Mouse (Mus musculus): ENCODE measurements around the gene a. TPM values are rescaled to one million over a fixed set of nuclear protein-coding genes. Genes with fewer than 3 reads are reported as not detected.

The a gene
- total and polyA plus RNA-seq, 3 experiments = 0.44 TPM; not detected in 2

GRCm38 (mm10) chr2:154933884-154934283 lies 142.7 kb downstream of the a start:
- ATAC-seq (ENCODE audit: extremely low read depth, insufficient number of reproducible peaks, low FRiP score, poor library complexity, severe bottlenecking) (no peak), DNase-seq (ENCODE audit: low spot score) (no peak)
- H3K27me3 ChIP-seq (ENCODE audit: insufficient read depth, low read length) = peaks cover 11% of the 10 kb centered on the region
- no peaks in the 10 kb centered on the region for H3K36me3 ChIP-seq (replicated peaks)
- H3K4me3 ChIP-seq (ENCODE audit: low read depth, low read length) = no peak overlapping the region
- no peak for TF ChIP-seq GATA1 (IDR thresholded peaks at IDR 0.05; ENCODE audit: borderline replicate concordance, low read length)
- no peaks in the 10 kb centered on the region for H3K9me3 ChIP-seq (replicated peaks)
- no peaks in the 10 kb centered on the region for H3K4me1 ChIP-seq (ENCODE audit: insufficient read depth, low read depth, low read length)

GRCm38 (mm10) chr2:154936106-154936505 lies 144.9 kb downstream of the a start:
- TF ChIP-seq GATA2 (IDR thresholded peaks at IDR 0.05; ENCODE audit: borderline replicate concordance, low read depth, low read length) (no peak), TAL1 (conservative IDR thresholded peaks at IDR 0.05; ENCODE audit: low read depth, low read length) (no peak), CTCF (IDR thresholded peaks at IDR 0.05; ENCODE audit: low read depth, low read length) (no peak), POLR2AphosphoS5 (IDR thresholded peaks at IDR 0.05; ENCODE audit: insufficient replicate concordance, low read depth, low read length) (no peak), GATA1 (IDR thresholded peaks at IDR 0.05; ENCODE audit: borderline replicate concordance, low read length) (no peak)
- ATAC-seq (ENCODE audit: extremely low read depth, insufficient number of reproducible peaks, low FRiP score, poor library complexity, severe bottlenecking) = no peak

GRCm38 (mm10) chr2:154936536-154937155 lies 145.4 kb downstream of the a start:
- DNase-seq (ENCODE audit: low spot score) (no peak), ATAC-seq (ENCODE audit: extremely low read depth, insufficient number of reproducible peaks, low FRiP score, poor library complexity, severe bottlenecking) (no peak)
- Histone ChIP-seq H3K9me3 (replicated peaks) (no peaks in the 10 kb centered on the region), H3K36me3 (replicated peaks) (no peaks in the 10 kb centered on the region), H3K4me3 (ENCODE audit: low read depth, low read length) (no peak overlapping the region), H3K27me3 (ENCODE audit: insufficient read depth, low read length) (peaks cover 7% of the 10 kb centered on the region), H3K4me1 (ENCODE audit: insufficient read depth, low read depth, low read length) (no peaks in the 10 kb centered on the region)
- no peak for TF ChIP-seq TAL1 (conservative IDR thresholded peaks at IDR 0.05; ENCODE audit: low read depth, low read length)
- no peak for TF ChIP-seq GATA2 (IDR thresholded peaks at IDR 0.05; ENCODE audit: borderline replicate concordance, low read depth, low read length)
- no peak for TF ChIP-seq CTCF (IDR thresholded peaks at IDR 0.05; ENCODE audit: low read depth, low read length)
- no peak for TF ChIP-seq GATA1 (IDR thresholded peaks at IDR 0.05; ENCODE audit: borderline replicate concordance, low read length)
- TF ChIP-seq POLR2AphosphoS5 (IDR thresholded peaks at IDR 0.05; ENCODE audit: insufficient replicate concordance, low read depth, low read length) = no peak

More at GRCm38 (mm10) chr2:154936106-154936505, 144.9 kb downstream of the a start:
- H3K4me3 ChIP-seq (ENCODE audit: low read depth, low read length) = no peak overlapping the region
- DNase-seq (ENCODE audit: low spot score) = no peak
- peaks cover 11% of the 10 kb centered on the region for H3K27me3 ChIP-seq (ENCODE audit: insufficient read depth, low read length)
- no peaks in the 10 kb centered on the region for H3K9me3 ChIP-seq (replicated peaks)
- H3K36me3 ChIP-seq (replicated peaks) = no peaks in the 10 kb centered on the region
- H3K4me1 ChIP-seq (ENCODE audit: insufficient read depth, low read depth, low read length) = no peaks in the 10 kb centered on the region

DNA sequence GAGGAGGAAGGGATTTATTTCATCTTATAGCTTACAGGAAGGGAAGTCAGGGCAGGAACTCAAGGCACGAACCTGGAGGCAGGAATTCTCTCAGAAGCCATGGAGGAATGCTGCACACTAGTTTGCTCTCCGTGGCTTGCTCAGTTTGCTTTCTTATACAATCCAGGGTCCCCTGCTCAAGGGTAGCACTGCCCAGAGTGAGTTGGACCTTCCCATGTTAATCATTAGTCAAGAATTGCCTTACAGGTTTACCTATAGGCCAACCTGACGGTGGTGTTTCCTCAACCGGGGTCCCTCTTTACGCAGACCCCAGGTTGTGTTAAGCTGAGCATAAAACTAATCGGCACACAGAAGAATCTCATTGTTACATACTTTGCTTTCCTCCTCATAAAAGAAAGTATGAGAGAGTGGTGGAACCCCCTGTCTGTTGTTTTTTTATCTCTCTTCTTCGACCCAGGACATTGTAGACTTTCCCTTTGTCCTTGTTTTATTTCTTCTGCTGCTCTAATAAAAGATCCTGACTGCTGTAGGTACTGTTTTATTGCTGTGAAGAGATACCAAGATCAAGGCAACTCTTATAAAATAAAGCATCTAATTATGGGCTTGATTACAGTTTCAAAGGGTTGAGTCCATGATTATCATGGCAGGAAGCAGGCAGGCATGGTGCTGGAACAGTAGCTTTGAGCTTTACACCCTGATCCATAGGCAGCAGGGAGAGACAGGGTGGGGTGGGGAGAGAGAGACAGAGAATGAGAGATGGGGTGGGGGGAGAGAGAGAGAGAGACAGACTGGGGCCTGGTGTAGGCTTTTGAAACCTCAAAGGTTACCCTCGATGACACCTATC lies 146.6 kb downstream of the a start:
- Histone ChIP-seq H3K36me3 (replicated peaks) (no peaks in the 10 kb centered on the region), H3K4me1 (ENCODE audit: insufficient read depth, low read depth, low read length) (no peaks in the 10 kb centered on the region), H3K27me3 (ENCODE audit: insufficient read depth, low read length) (peaks cover 7% of the 10 kb centered on the region), H3K4me3 (ENCODE audit: low read depth, low read length) (no peak overlapping the region), H3K9me3 (replicated peaks) (no peaks in the 10 kb centered on the region)
- TF ChIP-seq POLR2AphosphoS5 (IDR thresholded peaks at IDR 0.05; ENCODE audit: insufficient replicate concordance, low read depth, low read length) = no peak
- TF ChIP-seq GATA1 (IDR thresholded peaks at IDR 0.05; ENCODE audit: borderline replicate concordance, low read length) = no peak
- ATAC-seq (ENCODE audit: extremely low read depth, insufficient number of reproducible peaks, low FRiP score, poor library complexity, severe bottlenecking) = no peak
- no peak for DNase-seq (ENCODE audit: low spot score)

GRCm38 (mm10) chr2:154941952-154942351 lies 150.8 kb downstream of the a start:
- DNase-seq (ENCODE audit: low spot score) (no peak), ATAC-seq (ENCODE audit: extremely low read depth, insufficient number of reproducible peaks, low FRiP score, poor library complexity, severe bottlenecking) (no peak)
- Histone ChIP-seq H3K9me3 (replicated peaks) (no peaks in the 10 kb centered on the region), H3K36me3 (replicated peaks) (no peaks in the 10 kb centered on the region), H3K4me1 (ENCODE audit: insufficient read depth, low read depth, low read length) (no peaks in the 10 kb centered on the region), H3K27me3 (ENCODE audit: insufficient read depth, low read length) (peaks cover 3% of the 10 kb centered on the region; the same call in 1 of the 2 replicates), H3K4me3 (ENCODE audit: low read depth, low read length) (no peak overlapping the region)
- no peak for TF ChIP-seq GATA1 (IDR thresholded peaks at IDR 0.05; ENCODE audit: borderline replicate concordance, low read length)
- no peak for TF ChIP-seq TAL1 (conservative IDR thresholded peaks at IDR 0.05; ENCODE audit: low read depth, low read length)
- no peak for TF ChIP-seq GATA2 (IDR thresholded peaks at IDR 0.05; ENCODE audit: borderline replicate concordance, low read depth, low read length)
- no peak for TF ChIP-seq CTCF (IDR thresholded peaks at IDR 0.05; ENCODE audit: low read depth, low read length)
- TF ChIP-seq POLR2AphosphoS5 (IDR thresholded peaks at IDR 0.05; ENCODE audit: insufficient replicate concordance, low read depth, low read length) = no peak

DNA sequence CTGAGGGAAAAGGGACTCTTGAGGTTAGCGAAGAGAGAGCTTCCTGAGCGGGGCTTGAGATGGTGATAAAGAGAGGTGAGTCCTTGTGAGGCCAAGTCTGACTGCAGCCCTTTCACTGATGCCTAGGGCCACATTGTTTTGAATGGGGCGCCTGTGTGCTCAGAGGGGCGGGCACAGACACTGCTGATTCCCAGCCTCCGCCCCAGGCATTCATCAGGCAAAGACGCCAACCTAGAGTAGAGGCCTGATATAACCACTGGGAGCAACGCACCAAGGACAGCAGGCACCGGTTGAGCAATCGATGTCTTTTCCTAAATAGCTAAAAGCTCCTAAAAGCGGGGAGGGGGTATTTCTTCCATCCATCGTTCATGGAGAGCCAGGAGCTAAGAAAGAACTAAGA lies 151.3 kb downstream of the a start:
- DNase-seq (ENCODE audit: low spot score) (no peak), ATAC-seq (ENCODE audit: extremely low read depth, insufficient number of reproducible peaks, low FRiP score, poor library complexity, severe bottlenecking) (no peak)
- Histone ChIP-seq H3K27me3 (ENCODE audit: insufficient read depth, low read length) (no peaks in the 10 kb centered on the region; the same call in 1 of the 2 replicates), H3K4me1 (ENCODE audit: insufficient read depth, low read depth, low read length) (no peaks in the 10 kb centered on the region), H3K9me3 (replicated peaks) (no peaks in the 10 kb centered on the region), H3K36me3 (replicated peaks) (no peaks in the 10 kb centered on the region), H3K4me3 (ENCODE audit: low read depth, low read length) (no peak overlapping the region)
- TF ChIP-seq GATA1 (IDR thresholded peaks at IDR 0.05; ENCODE audit: borderline replicate concordance, low read length) (no peak), POLR2AphosphoS5 (IDR thresholded peaks at IDR 0.05; ENCODE audit: insufficient replicate concordance, low read depth, low read length) (no peak), TAL1 (conservative IDR thresholded peaks at IDR 0.05; ENCODE audit: low read depth, low read length) (no peak), GATA2 (IDR thresholded peaks at IDR 0.05; ENCODE audit: borderline replicate concordance, low read depth, low read length) (no peak), CTCF (IDR thresholded peaks at IDR 0.05; ENCODE audit: low read depth, low read length) (no peak)

All from G1E (cell line).